Mouse (Mus musculus) neural tube, embryonic 15.5 days (tissue): ENCODE results near the gene Olfr750. TPM values are rescaled to one million over a fixed set of nuclear protein-coding genes. Genes with fewer than 3 reads are reported as not detected.
A peak's percentile ranks its signal among the peaks of the same experiment; 100 is the strongest.

Source experiments
- ATAC-seq: fragments of 200-750 bp; cut with Nextera tagmentation; 2 replicates; pipeline ENCODE4 v1.8.0; 2017; ENCODE audit warnings: mild to moderate bottlenecking, moderate TSS enrichment, moderate library complexity; ENCODE audit not compliant: low FRiP score
- H3K27ac ChIP-seq: fragments of 300-500 bp; sonication (generic); replicated peaks from 2 replicates; pipeline ENCODE4 v1.5.1; 2015; ENCODE audit warnings: mild to moderate bottlenecking, inconsistent platforms
- H3K27me3 ChIP-seq: fragments of 300-500 bp; sonication (generic); replicated peaks from 2 replicates; pipeline ENCODE4 v1.6.1; 2015; ENCODE audit warnings: inconsistent platforms
- H3K36me3 ChIP-seq: fragments of 300-500 bp; sonication (generic); 2 replicates; pipeline ENCODE4 v1.6.1; 2015; ENCODE audit warnings: inconsistent platforms
- H3K4me1 ChIP-seq: fragments of 300-500 bp; sonication (generic); 2 replicates; pipeline ENCODE4 v1.6.1; 2015; ENCODE audit warnings: inconsistent platforms
- H3K4me2 ChIP-seq: fragments of 300-500 bp; sonication (generic); 2 replicates; pipeline ENCODE4 v1.6.1; 2015; ENCODE audit warnings: inconsistent platforms, mild to moderate bottlenecking, moderate library complexity
- H3K4me3 ChIP-seq: fragments of 300-500 bp; sonication (generic); replicated peaks from 2 replicates; pipeline ENCODE4 v1.5.1; 2015; ENCODE audit warnings: mild to moderate bottlenecking, inconsistent platforms
- H3K9ac ChIP-seq: fragments of 300-500 bp; sonication (generic); replicated peaks from 2 replicates; pipeline ENCODE4 v1.6.1; 2015; ENCODE audit warnings: mild to moderate bottlenecking, inconsistent platforms
- H3K9me3 ChIP-seq: fragments of 300-500 bp; sonication (generic); replicated peaks from 2 replicates; pipeline ENCODE4 v1.6.1; 2016; ENCODE audit warnings: inconsistent platforms
- WGBS: fragments of 180-500 bp; shearing (Covaris S2); methylation state at CpG from one replicate; pipeline ENCODE4 v1.1.7; 2015; ENCODE audit warnings: mixed read lengths; 5-methylcytosine and 5-hydroxymethylcytosine counted together
- polyA plus RNA-seq: library from polyadenylated mRNA; unstranded; fragments of >200 nt; fragmentation: Nextera tagmentation; extraction: Ambion mirVana; gene quantifications from 2 replicates; pipeline ENCODE4 v1.2.1, GENCODE M21; 2015

Olfr750 gene
- polyA plus RNA-seq, 1 experiment from 2014 or later, result not detected

- Histone ChIP-seq H3K9me3 (no peaks in the 10 kb centered on the region), H3K4me1 (peaks cover 12% of the 10 kb centered on the region; the same call in 1 of the 2 replicates), H3K36me3 (no peaks in the 10 kb centered on the region), H3K27me3 (no peaks in the 10 kb centered on the region), H3K4me3 (no peak overlapping the region), H3K9ac (no peak overlapping the region), H3K27ac (no peak overlapping the region), H3K4me2 (no peak overlapping the region)
- 85% methylated on average over 5 of the region's 5 CpGs for WGBS
- ATAC-seq, result no peak
Observed at GRCm38 (mm10) chr14:51094096-51094875, 20.1 kb upstream of the Olfr750 start.

GRCm38 (mm10) chr14:51093496-51093895 lies 19.3 kb upstream of the Olfr750 start:
- no peak for ATAC-seq
- no peaks in the 10 kb centered on the region for H3K36me3 ChIP-seq
- no peaks in the 10 kb centered on the region for H3K9me3 ChIP-seq
- no peak overlapping the region for H3K9ac ChIP-seq
- H3K4me2 ChIP-seq, result 0 out of 2 replicates have a peak overlapping the region, but pooled peaks have one; percentile 13
- no peaks in the 10 kb centered on the region for H3K27me3 ChIP-seq
- H3K4me3 ChIP-seq, result no peak overlapping the region
- no peak overlapping the region for H3K27ac ChIP-seq
- 37% methylated on average over 3 of the region's 3 CpGs for WGBS
- peaks cover 15% of the 10 kb centered on the region; the same call in 1 of the 2 replicates for H3K4me1 ChIP-seq

- H3K9me3 ChIP-seq, result no peaks in the 10 kb centered on the region
- H3K9ac ChIP-seq, result no peak overlapping the region
- no peak overlapping the region for H3K27ac ChIP-seq
- 52% methylated on average over 8 of the region's 8 CpGs for WGBS
- no peaks in the 10 kb centered on the region for H3K27me3 ChIP-seq
- no peak for ATAC-seq
- no peaks in the 10 kb centered on the region for H3K36me3 ChIP-seq
- peaks cover 18% of the 10 kb centered on the region; the same call in 1 of the 2 replicates for H3K4me1 ChIP-seq
- peak overlapping the region; percentile 85 for H3K4me2 ChIP-seq
- H3K4me3 ChIP-seq, result peak overlapping the region; percentile 79
Observed at GRCm38 (mm10) chr14:51092073-51092620, 17.9 kb upstream of the Olfr750 start.

- Histone ChIP-seq H3K9ac (peak within 1 kb of the TSS; percentile 67), H3K9me3 (no peaks in the 10 kb centered on the region), H3K4me3 (peak within 1 kb of the TSS; percentile 79), H3K27ac (peak within 1 kb of the TSS; percentile 82), H3K4me2 (peak within 1 kb of the TSS; percentile 85), H3K27me3 (no peaks in the 10 kb centered on the region), H3K4me1 (peaks cover 18% of the 10 kb centered on the region; the same call in 1 of the 2 replicates), H3K36me3 (no peaks in the 10 kb centered on the region)
- WGBS, result 9% methylated on average over 33 of the region's 33 CpGs
- peak; percentile 42; the same call in 1 of the 2 replicates for ATAC-seq
Observed at GRCm38 (mm10) chr14:51090921-51091900, 17.0 kb upstream of the Olfr750 start, which contains the start of the genes Rnase4 and Ang. Gene Rnase4, plus strand, starts transcription at chr14:51091077. Gene Ang, plus strand, starts transcription at chr14:51091150.

- peak overlapping the region; percentile 67 for H3K9ac ChIP-seq
- peak overlapping the region; percentile 79 for H3K4me3 ChIP-seq
- H3K27me3 ChIP-seq, result no peaks in the 10 kb centered on the region
- H3K4me1 ChIP-seq, result peaks cover 18% of the 10 kb centered on the region; the same call in 1 of the 2 replicates
- peak; percentile 73 for ATAC-seq
- H3K9me3 ChIP-seq, result no peaks in the 10 kb centered on the region
- under 1% methylated on average over 27 of the region's 27 CpGs for WGBS
- peak overlapping the region; percentile 82 for H3K27ac ChIP-seq
- H3K36me3 ChIP-seq, result no peaks in the 10 kb centered on the region
- H3K4me2 ChIP-seq, result peak overlapping the region; percentile 85
Observed at GRCm38 (mm10) chr14:51090077-51090781, 16.0 kb upstream of the Olfr750 start.

GRCm38 (mm10) chr14:51089674-51090076 lies 15.4 kb upstream of the Olfr750 start:
- ATAC-seq, result no peak
- no peaks in the 10 kb centered on the region for H3K9me3 ChIP-seq
- WGBS, result under 1% methylated on average over 15 of the region's 15 CpGs

GRCm38 (mm10) chr14:51088970-51089673 lies 14.9 kb upstream of the Olfr750 start:
- peak overlapping the region; percentile 85 for H3K4me2 ChIP-seq
- H3K4me1 ChIP-seq, result peaks cover 19% of the 10 kb centered on the region; the same call in 1 of the 2 replicates
- H3K9ac ChIP-seq, result peak overlapping the region; percentile 67
- peak overlapping the region; percentile 79 for H3K4me3 ChIP-seq
- H3K27ac ChIP-seq, result peak overlapping the region; percentile 82
- H3K36me3 ChIP-seq, result no peaks in the 10 kb centered on the region
- H3K9me3 ChIP-seq, result no peaks in the 10 kb centered on the region
- peaks cover 5% of the 10 kb centered on the region; the same call in 1 of the 2 replicates for H3K27me3 ChIP-seq
- ATAC-seq, result peak; percentile 94
- under 1% methylated on average over 34 of the region's 34 CpGs for WGBS

More at GRCm38 (mm10) chr14:51089674-51090076, 15.4 kb upstream of the Olfr750 start:
- Histone ChIP-seq H3K27ac (peak overlapping the region; percentile 82), H3K9ac (peak overlapping the region; percentile 67), H3K36me3 (no peaks in the 10 kb centered on the region), H3K4me3 (peak overlapping the region; percentile 79), H3K27me3 (0 out of 2 replicates have a peak, but pooled peaks cover 2% of the 10 kb centered on the region), H3K4me2 (peak overlapping the region; percentile 85), H3K4me1 (peaks cover 18% of the 10 kb centered on the region; the same call in 1 of the 2 replicates)

- 1% methylated on average over 23 of the region's 23 CpGs for whole genome bisulfite sequencing
- peak overlapping the region; percentile 67 for H3K9ac ChIP-seq
- ATAC-seq, result peak; percentile 39
- peaks cover 26% of the 10 kb centered on the region for H3K4me1 ChIP-seq
- peak overlapping the region; percentile 79 for H3K4me3 ChIP-seq
- peak overlapping the region; percentile 85 for H3K4me2 ChIP-seq
- no peaks in the 10 kb centered on the region for H3K9me3 ChIP-seq
- no peaks in the 10 kb centered on the region for H3K36me3 ChIP-seq
- peak overlapping the region; percentile 82 for H3K27ac ChIP-seq
- H3K27me3 ChIP-seq, result peaks cover 11% of the 10 kb centered on the region
Observed at GRCm38 (mm10) chr14:51088166-51088969, 14.1 kb upstream of the Olfr750 start.

GRCm38 (mm10) chr14:51087762-51088161 lies 13.5 kb upstream of the Olfr750 start:
- H3K27ac ChIP-seq, result peak overlapping the region; percentile 15; the same call in 1 of the 2 replicates
- peak overlapping the region; percentile 79 for H3K4me3 ChIP-seq
- no peak for ATAC-seq
- H3K9ac ChIP-seq, result peak overlapping the region; percentile 67; the same call in 1 of the 2 replicates
- H3K4me2 ChIP-seq, result peak overlapping the region; percentile 85
- peaks cover 32% of the 10 kb centered on the region for H3K4me1 ChIP-seq
- 13% methylated on average over 9 of the region's 9 CpGs for WGBS
- H3K27me3 ChIP-seq, result peaks cover 11% of the 10 kb centered on the region
- no peaks in the 10 kb centered on the region for H3K36me3 ChIP-seq
- H3K9me3 ChIP-seq, result no peaks in the 10 kb centered on the region
